Mouse (Mus musculus) testis, postnatal 14 days (tissue): ENCODE results near the gene Sall4.
"Not testable (repeated sequence)": the region's sequence is repeated elsewhere in the genome, so short reads cannot be mapped to it uniquely, and the experiment has no call there.

Source experiments
- DNase-seq: peaks from one replicate; pipeline ENCODE4 v3.0.0; 2021; ENCODE audit warnings: low spot score

Sall4 gene

DNA sequence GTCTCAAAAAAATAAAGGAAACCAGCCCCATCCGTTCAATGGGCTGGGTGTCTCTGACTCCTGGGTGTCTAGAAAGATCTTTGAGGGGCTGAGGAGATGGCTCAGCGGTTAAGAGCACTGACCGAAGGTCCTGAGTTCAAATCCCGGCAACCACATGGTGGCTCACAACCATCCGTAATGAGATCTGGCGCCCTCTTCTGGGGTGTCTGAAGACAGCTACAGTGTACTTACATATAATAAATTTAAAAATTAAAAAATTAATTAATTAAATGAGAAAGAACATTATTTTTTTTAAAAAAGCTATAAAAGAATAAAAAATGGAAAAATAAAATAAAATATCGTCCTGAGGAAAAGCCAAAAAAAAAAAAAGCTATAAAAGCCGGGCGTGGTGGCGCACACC lies 23.3 kb downstream of the Sall4 start:
- not testable (repeated sequence) for DNase-seq

DNA sequence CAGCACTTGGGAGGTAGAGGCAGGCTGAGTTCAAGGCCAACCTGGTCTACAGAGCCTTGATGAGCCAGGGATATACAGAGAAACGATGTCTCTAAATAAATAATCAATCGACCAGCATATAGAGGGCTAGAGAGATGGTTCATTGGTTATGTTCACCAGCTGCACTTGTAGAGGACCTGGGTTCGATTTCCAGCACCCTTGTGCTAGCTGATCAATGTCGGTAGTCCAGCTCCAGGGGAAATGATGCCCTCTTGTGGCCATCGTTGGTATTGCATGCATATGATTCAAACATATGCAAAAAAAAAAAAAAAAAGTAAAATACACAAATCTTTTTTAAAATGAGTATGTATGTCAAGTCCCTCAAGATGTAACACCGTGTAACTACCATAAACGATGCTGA lies 25.1 kb downstream of the Sall4 start:
- DNase-seq = peak; percentile 71

DNA sequence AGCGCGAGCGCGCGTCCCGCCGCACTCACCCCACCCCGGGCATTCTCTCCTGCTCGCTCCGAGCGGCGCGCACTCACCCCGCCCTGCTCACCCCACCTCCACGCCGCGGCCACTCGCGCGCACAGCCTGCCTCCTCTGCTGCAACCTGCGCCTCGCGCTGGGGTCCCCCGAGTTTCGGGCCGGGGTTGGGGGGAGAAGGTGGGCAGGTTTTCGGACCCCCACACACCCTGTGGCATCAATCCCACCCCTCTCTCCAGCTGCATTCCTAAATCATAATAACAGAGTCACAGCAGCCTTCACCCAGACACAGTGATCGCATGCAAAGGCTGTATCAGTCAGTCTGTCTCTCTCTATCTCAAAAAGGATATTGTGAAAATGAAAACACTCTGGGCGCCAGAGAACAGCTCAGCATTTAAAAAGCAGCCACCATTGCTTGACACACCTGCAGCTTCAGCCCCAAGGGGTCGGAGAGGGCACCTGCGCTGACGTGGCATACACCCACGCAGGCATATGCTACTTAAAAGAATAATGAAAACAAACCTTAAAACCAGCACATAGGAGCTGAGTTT lies 25.6 kb downstream of the Sall4 start, which contains the start of gene Atp9a:
TSS of gene Atp9a (minus strand) at position 351 of the 569 bp plus-strand sequence.
- DNase-seq = peak; percentile 68

DNA sequence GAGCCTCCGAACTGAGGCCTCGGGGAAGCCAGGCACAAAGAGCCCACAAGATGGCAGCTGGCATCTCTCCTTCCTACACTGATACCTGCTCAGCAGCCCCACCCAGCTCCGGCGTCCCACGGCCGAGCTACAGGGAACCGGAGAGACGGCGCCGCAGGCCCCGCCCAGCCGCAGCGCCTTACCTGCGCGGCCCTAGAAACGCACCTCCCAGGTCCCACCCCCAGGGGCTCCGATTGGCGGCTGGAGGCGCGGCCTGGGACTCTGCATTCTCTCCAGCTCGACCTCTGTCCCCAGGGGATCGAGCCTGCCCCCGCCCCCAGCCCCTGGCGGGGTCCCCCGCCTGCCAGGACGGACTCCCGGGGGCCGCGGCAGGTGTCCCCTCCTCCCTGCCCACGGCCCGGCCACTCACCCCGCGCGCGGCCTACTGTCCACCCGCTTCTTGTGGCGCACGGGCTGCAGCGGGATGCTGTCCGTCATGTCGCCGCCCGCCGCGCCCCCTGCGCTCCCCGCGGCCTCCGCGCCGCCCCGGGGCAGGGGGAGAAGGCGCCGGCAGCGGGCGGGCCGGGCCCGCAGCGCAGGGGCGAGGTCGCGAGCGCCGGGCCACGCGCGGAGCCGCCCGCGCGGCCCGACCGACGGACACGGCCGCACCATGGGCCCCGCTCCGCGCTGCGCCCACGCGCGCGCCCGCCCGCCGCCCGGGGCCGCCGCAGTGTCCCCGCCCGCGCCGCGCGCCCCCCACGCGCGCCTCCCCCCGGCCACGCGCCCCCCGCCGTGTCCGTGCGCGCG lies 26.3 kb downstream of the Sall4 start:
- peak; percentile 86 for DNase-seq

DNA sequence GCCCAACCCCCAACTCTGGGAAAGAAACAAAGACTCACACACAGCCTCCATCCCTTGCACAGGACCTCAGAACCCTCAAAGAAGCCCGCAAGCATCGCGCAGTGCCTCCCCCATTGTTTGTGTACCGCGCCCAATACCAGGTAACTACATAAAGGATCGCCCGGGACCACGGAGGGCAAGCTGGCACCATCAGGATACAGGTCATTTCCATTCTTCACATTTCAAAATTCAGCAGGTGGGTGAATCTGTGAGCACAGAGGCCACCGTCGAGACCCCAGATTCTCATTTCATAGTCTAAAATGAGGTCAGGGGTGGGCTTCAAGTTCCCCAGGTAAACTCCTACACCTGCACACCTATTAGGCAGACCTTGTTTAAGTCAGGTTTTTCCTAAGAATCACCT lies 27.2 kb downstream of the Sall4 start:
- DNase-seq = no peak

DNA sequence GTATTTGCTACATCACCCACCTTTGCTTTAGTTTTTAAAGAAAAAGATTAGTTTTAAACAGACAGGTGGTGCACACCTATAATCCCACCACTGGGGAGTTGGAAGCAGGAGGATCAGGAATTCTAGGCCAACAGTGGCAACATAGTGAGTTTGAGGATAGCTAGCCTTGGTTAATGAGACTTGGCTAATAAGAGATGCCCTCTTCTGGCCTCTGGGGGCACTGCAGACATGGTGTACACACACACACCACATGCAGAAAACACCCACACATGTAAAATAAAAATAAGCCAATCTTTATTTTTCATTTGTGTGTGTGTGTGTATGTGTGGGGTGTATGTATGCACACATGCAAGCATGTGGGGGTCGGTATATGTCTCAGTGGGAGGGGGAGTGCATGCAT lies 28.9 kb downstream of the Sall4 start:
- no peak for DNase-seq

DNA sequence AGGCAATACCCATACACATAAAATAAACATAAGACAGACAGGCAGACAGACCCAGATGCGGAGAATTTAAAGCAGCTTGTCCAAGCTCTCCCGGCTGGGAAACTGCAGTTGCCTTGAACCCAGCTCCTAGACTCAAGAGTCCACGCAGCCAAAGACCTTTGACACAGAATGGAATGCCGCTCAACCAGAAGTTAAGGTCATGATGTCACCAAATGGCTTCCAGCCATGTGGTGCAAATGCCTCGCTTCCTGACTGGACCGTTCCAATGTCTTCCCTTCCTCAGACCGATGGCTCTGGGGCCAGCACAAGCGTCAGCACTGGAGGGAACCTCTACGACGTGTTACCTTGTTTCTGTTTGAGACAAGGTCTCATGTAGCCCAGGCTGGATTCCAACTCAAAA lies 29.9 kb downstream of the Sall4 start:
- DNase-seq = no peak

DNA sequence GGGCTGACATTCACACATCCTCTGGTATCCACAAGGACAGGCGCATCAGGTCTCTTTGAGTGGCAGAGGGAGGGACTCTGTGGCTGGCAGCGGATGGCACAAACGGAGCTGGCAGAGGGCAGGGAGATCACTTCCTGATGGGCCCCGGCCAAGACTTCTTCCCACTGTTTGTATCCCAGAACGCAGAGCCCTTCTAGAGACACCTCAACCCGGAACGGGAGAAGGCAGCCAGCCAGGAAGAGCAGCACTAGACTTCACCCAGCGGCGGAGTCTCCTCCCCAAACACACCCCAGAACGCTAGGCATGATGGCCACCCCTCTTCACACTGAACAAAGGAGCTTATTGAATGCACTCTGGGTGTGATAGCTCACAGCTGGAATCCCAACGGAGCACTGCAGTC lies 33.7 kb downstream of the Sall4 start:
- DNase-seq = peak; percentile 68

DNA sequence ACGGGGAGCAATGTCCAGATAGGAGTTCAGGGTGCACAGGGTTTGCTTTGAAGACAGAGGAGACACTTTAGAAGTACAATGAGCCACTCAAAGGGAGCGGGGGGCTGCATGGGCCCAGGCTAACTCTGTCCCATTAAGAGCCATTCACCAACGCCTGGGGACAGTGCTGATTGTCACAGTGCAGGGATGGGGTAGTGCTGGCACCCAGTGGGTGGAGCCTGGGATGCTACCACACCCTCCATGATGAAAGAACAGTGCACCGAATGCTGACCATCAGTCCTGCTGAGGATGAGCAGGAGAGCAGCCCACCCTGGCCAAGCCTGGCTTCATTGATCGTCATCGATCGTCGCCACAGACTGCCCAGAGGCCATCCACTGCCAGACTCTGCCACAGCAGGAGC lies 36.5 kb downstream of the Sall4 start:
- no peak for DNase-seq

DNA sequence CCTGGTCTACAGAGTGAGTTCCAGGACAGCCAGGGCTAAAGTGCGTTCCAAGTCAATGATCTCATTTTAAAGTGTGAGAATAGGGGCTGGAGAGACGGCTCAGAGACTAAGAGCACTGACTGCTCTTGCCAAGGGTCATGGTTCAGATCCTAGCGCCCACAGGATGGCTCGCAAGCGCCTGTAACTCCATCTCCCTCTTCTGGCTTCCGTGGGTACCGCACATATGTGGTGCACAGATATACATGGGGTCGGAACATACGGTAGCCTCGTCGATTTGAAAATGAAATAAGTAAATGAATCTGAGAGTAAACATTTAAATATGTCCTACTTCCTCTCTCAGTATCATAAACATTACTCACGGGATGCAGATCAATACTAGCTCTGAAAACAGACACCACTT lies 38.0 kb downstream of the Sall4 start:
- DNase-seq = no peak

DNA sequence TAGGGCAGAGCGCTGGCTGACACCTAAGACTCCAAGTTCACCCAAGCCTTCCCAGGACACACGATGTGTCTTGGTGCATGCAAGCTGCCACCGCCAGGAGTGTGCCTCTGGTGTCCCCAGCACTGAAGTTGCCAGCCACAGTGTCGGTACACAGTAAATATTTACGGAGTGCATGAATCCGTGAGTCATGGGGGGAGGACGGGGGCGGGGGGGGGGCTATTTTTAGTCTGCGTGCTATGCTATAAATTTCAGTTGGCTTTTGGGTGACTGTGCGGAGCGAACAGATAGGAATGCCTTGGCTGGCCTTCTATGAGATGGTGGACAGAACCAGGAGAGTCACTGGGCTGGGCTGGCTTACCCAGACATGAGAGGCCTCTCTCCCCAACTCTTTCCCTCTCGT lies 39.7 kb downstream of the Sall4 start:
- DNase-seq = no peak

DNA sequence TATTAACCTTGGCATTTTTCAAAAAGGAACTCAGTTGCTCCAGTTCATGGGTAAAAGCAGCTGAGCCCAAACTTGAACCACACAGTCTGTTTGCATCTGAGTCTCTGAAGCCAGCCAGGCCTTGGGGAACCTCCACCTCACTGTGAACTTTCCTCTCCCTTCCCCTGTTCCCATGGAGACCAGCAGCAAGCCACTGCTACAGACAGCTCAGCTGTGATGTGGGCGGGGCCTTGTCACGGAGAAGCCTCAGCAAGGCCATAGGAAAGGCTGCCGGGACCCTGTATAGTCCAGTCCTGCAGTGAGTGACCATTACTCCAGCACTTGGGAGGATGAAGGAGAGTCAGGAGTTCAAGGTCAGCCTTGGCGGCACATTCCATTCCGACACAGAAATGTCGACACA lies 41.7 kb downstream of the Sall4 start:
- DNase-seq = peak; percentile 68

DNA sequence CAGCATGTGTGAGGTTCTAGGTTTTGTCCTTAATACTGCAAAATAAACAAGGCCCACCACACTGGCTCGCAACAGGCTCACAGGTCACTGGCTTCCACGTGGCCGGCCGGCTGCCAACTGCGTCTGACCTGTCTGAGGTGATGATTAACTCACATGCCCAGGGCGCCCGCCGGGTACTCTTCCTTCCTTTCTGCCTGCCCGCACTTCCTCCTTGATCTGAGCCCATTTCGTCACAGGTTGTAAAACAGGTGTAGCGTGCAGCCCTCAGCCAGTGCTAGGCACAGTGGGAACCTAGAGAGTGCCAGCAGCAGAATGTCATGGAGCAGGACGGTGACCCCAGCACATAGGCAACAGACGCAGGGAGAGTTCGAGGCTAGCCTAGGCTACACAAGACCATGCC lies 46.4 kb downstream of the Sall4 start:
- no peak for DNase-seq

DNA sequence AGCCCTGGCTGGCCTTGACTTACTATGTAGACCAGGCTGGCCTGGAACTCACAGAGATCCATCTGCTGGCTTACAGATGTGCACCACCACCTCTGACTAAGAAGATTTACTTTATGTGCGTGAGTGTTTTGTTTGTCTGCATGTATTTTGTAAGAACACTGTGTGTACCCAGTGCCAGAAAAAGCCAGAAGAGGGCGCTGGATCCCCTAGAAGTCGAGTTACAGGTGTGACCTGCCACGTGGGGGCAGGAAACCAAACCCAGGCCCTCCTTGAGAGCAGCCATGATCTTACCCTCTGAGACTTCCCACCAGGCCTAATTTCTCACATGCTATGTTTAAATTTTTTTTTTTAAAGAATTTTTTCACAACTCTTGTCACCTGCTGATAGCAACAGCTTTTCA lies 48.0 kb downstream of the Sall4 start:
- DNase-seq = no peak

DNA sequence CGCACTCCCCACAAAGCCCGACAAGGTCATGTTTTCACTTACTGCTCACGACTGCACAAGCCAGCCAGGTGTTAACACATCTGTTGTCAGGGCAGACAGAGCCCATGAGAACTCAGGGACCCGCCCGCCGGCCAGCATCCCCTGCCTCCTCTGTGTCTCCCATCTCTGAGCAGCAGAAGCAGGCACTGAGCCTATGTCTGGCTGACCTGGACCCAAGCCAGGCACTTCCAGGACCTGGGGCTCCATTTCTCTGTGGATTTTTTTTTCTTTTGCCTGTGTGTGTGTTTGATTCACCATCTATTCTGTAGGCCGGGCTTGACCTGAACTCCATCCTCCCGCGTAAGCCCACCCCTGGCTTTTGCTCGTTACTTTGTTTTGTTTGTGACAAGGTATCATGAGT lies 49.0 kb downstream of the Sall4 start:
- DNase-seq = peak; percentile 20

DNA sequence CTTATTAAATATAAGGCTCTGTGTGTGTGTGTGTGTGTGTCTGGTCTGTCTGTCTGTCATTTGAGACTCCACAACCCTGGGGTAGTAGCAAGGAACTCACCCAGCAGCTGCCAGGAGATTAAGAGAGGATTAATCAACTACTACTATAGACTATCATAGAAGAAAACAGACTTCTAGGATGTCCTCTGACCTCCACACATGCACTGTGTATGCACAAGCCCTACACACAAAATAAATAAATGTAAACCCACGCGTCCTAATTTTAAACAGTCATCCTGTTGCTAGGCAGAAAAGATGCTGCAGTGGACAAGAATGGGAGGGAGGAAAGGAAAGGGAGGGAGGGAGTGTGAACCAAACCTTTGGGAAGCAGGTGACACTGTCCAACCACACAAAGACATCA lies 49.5 kb downstream of the Sall4 start:
- DNase-seq = no peak

DNA sequence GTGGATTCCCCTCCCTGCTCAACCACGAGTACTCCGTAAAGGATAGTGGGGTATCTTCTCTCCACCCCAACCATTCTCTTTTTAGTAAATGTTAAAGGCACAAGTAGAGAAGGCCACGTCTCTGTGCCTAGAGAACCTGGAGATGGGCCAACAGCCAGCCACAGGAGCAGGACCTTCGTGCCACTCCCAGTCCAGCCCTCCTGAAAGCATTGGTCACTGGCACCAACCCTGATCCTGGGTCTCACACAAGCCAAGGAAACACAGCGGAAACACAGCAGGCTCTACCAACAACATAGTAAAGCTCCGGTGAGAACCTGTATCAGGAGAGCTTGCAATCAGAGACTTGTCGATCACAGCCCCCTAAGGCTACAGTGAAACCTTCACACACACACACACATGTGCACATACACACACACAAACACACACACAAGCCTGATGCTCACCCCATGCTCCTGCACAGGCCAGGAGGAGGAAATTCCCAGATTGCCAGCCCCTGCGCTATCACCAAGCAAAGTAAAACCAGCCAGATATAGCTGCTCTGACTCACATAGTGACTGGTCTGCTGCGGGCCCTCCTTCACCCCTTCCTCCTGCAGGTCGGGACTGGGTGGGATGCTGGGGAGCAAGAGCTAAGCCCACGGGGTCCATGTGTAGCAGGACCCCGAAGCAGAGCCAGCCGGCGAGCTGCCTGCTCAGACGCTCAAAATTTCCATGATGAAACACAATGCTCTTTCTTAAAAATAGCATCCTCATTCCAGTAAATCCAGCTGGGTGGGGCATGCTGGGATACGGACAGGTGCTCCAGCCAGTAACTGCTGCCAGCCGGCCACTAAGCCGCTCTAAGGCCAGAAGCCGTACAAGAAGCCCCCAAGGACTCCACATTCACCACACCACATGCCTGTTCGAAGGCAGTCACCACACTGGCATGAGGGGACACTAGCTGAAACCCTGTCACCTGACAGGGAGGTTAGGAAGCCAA lies 55.3 kb downstream of the Sall4 start:
- no peak for DNase-seq

DNA sequence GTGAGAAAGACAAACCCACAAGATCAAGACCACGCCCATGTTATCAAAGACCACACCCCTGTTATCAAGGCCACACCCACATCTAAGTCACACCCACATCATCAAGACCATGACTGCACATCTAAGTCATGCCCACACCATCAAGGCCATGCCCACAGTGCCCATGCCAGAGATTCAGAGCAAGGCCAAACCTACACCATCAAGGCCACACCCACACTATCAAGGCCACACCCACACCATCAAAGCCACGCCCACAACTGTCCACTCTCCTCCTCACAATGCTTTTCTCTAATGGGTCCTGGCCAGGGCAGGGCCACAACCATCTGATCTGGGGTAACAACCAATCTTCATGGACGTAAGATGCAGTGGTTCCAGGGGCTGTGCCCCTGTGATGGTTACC lies 56.8 kb downstream of the Sall4 start:
- DNase-seq = no peak

DNA sequence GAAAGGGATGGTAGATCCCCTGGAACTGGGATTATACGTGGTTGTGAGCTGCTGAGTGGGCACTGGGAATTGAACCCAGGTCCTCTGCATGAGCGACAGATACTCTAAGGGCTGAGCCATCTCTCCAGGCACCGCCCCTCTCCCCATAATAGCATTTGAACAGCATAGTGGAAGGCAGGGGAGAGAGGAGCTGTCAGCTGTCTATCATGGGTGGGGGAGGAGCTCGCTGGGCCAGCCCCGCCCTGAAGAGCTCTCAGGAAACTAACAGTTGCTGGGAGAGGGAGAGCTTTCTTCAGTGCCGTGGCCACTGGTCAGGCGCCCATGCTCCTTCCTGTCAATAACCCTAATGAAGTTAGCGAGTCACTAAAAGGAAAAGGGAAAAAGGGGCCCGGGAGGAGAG lies 60.0 kb downstream of the Sall4 start:
- no peak for DNase-seq

DNA sequence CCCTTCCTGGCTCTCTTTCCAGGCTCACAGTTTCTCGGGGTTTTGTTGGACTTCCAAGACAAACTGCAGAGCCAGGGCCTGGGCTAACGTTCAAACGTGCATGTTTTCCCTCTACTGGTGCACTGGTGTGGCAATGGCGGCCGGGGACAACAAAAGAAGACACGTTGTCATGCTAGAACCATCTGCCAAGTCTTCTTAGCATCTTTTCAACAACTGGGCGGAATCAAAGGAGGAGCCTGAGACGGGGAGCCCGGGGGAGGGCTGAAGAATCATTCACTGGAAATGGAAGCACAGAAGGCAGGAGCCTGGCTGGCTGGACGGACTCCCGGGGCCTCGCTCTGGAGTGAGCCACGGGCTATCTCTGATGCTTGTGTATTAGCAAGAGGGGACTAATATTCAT lies 65.5 kb downstream of the Sall4 start:
- DNase-seq = no peak
